Comparison of ENCODE assay signal across 16 mouse cellular contexts in genomic region chr13:17897040-17897439, GRCm38 (mm10).
"Had no signal": no experiment of that assay in that cellular context is flagged by ENCODE, and none has a peak within 500 bp of the region (broad histone marks: within the 10 kb centered on the region; RNA-seq: fewer than 3 reads in every experiment).

No protein-coding gene starts in this region.

- H3K36me3 ChIP-seq: liver, embryonic 12.5 days; liver, embryonic 15.5 days had no signal

- H3K27me3 ChIP-seq: kidney, embryonic 15.5 days; limb, embryonic 13.5 days; liver, embryonic 12.5 days; liver, embryonic 15.5 days; lung, embryonic 15.5 days had no signal

- H3K9me3 ChIP-seq: kidney, embryonic 15.5 days; limb, embryonic 10.5 days; limb, embryonic 13.5 days; liver, embryonic 12.5 days; liver, embryonic 15.5 days; lung, embryonic 15.5 days had no signal

- H3K4me1 ChIP-seq: kidney, embryonic 15.5 days; limb, embryonic 10.5 days; liver, embryonic 12.5 days; liver, embryonic 15.5 days; lung, embryonic 15.5 days had no signal

- ATAC-seq: liver, embryonic 12.5 days had no signal

- H3K4me2 ChIP-seq: kidney, embryonic 15.5 days; limb, embryonic 13.5 days; liver, embryonic 12.5 days; liver, embryonic 15.5 days; lung, embryonic 15.5 days; midbrain, embryonic 11.5 days had no signal

- DNase-seq: kidney, postnatal 10 days; kidney, postnatal 36 days; liver; lung, adult 18-20 months; lung, postnatal 10 days; lung, postnatal 4 days; midbrain, embryonic 14.5 days; thymus, adult 18-20 months; thymus, postnatal 36 days had no signal

- H3K9ac ChIP-seq: kidney, embryonic 15.5 days; limb, embryonic 13.5 days; liver, embryonic 12.5 days; liver, embryonic 15.5 days; lung, embryonic 15.5 days had no signal

- H3K4me3 ChIP-seq: kidney, embryonic 15.5 days; limb, embryonic 10.5 days; limb, embryonic 13.5 days; liver, embryonic 12.5 days; liver, embryonic 15.5 days; lung, embryonic 15.5 days had no signal

- H3K27ac ChIP-seq: kidney, embryonic 15.5 days; limb, embryonic 10.5 days; limb, embryonic 13.5 days; liver, embryonic 12.5 days; liver, embryonic 15.5 days; lung, embryonic 15.5 days had no signal
